Mouse (Mus musculus) forebrain, embryonic 13.5 days (tissue): ENCODE results near the gene Ctla4. TPM values are rescaled to one million over a fixed set of nuclear protein-coding genes. Genes with fewer than 3 reads are reported as not detected.

Experiments used
- ATAC-seq: fragments of 200-750 bp; cut with Nextera tagmentation; 2 replicates; pipeline ENCODE4 v1.8.0; 2017
- H3K27ac ChIP-seq: fragments of 300-500 bp; sonication (generic); 2 replicates; pipeline ENCODE4 v1.5.1; 2015; ENCODE audit warnings: inconsistent platforms, mild to moderate bottlenecking, moderate library complexity
- H3K27me3 ChIP-seq: fragments of 300-500 bp; sonication (generic); 2 replicates; pipeline ENCODE4 v1.6.1; 2015; ENCODE audit warnings: mild to moderate bottlenecking, inconsistent platforms
- H3K36me3 ChIP-seq: fragments of 300-500 bp; sonication (generic); 2 replicates; pipeline ENCODE4 v1.6.1; 2015; ENCODE audit warnings: mild to moderate bottlenecking, inconsistent platforms; ENCODE audit not compliant: poor library complexity, severe bottlenecking
- H3K4me1 ChIP-seq: fragments of 300-500 bp; sonication (generic); 2 replicates; pipeline ENCODE4 v1.6.1; 2015; ENCODE audit warnings: inconsistent platforms
- H3K4me2 ChIP-seq: fragments of 300-500 bp; sonication (generic); 2 replicates; pipeline ENCODE4 v1.6.1; 2015; ENCODE audit warnings: inconsistent platforms, mild to moderate bottlenecking, moderate library complexity
- H3K4me3 ChIP-seq: fragments of 300-500 bp; sonication (generic); 2 replicates; pipeline ENCODE4 v1.5.1; 2015; ENCODE audit warnings: mild to moderate bottlenecking, inconsistent platforms
- H3K9ac ChIP-seq: fragments of 300-500 bp; sonication (generic); 2 replicates; pipeline ENCODE4 v1.6.1; 2015; ENCODE audit warnings: mild to moderate bottlenecking, inconsistent platforms
- H3K9me3 ChIP-seq: fragments of 300-500 bp; sonication (generic); replicated peaks from 2 replicates; pipeline ENCODE4 v1.6.1; 2016; ENCODE audit warnings: inconsistent platforms
- WGBS: fragments of 180-500 bp; shearing (Covaris S2); methylation state at CpG from one replicate; pipeline ENCODE4 v1.1.7; 2015; 5-methylcytosine and 5-hydroxymethylcytosine counted together
- polyA plus RNA-seq: library from polyadenylated mRNA; unstranded; fragments of >200 nt; fragmentation: Nextera tagmentation; extraction: Ambion mirVana; gene quantifications from 2 replicates; pipeline ENCODE4 v1.2.1, GENCODE M21; 2015

The Ctla4 gene
- polyA plus RNA-seq, 1 experiment from 2014 or later, result not detected

GRCm38 (mm10) chr1:60904456-60904978 is 17.7 kb downstream of the Ctla4 start:
- H3K4me3 ChIP-seq, result no peak overlapping the region
- H3K9ac ChIP-seq, result no peak overlapping the region
- no peak overlapping the region for H3K4me2 ChIP-seq
- H3K27me3 ChIP-seq, result no peaks in the 10 kb centered on the region
- no peak overlapping the region for H3K27ac ChIP-seq
- WGBS, result 92% methylated on average over 2 of the region's 2 CpGs
- no peaks in the 10 kb centered on the region for H3K9me3 ChIP-seq
- peaks cover 9% of the 10 kb centered on the region for H3K4me1 ChIP-seq
- H3K36me3 ChIP-seq, result no peaks in the 10 kb centered on the region
- no peak for ATAC-seq

DNA sequence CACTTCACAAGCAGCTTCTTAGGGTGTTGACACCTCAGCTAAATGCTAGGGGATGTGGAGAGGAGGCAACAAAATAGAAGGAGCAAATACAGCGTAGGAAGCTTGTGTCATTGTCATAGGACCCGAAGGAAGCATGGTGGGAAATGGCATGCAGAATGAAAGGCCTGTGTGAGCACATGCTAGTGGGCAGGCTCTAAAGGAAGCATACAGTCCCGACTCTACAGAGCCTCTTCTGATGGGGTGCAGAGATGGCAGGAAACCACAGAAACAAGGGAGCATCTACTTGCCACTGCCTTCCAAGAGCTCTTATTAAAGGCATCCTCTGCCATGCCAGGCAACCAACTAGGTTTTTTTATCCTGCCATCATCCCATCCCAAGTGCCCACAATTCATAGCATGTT is 20.7 kb downstream of the Ctla4 start:
- ATAC-seq, result no peak

DNA sequence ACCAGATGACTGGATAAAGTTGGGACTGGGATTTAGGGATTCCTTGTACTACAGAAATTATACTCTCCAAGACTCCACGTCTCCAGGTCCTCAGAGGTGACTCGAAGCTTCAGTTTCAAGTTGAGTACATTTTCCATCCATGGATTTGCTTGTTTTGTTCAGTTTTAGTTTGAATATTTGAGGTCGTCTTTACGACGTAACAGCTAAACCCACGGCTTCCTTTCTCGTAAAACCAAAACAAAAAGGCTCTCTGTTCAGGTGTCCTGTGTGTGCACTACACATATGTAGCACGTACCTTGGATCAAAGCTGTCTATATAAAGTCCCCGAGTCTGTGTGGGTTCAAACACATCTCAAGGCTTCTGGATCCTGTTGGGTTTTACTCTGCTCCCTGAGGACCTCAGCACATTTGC is 22.0 kb downstream of the Ctla4 start:
- 92% methylated on average over 9 of the region's 9 CpGs for WGBS
- 0 out of 2 replicates have a peak, but pooled peaks cover 6% of the 10 kb centered on the region for H3K4me1 ChIP-seq
- no peaks in the 10 kb centered on the region for H3K36me3 ChIP-seq
- no peak overlapping the region for H3K4me2 ChIP-seq
- H3K27me3 ChIP-seq, result no peaks in the 10 kb centered on the region
- ATAC-seq, result no peak
- H3K4me3 ChIP-seq, result no peak overlapping the region
- H3K9me3 ChIP-seq, result no peaks in the 10 kb centered on the region
- no peak overlapping the region for H3K9ac ChIP-seq
- no peak overlapping the region for H3K27ac ChIP-seq

More for the DNA sequence above, 20.7 kb downstream of the Ctla4 start:
- H3K27me3 ChIP-seq, result no peaks in the 10 kb centered on the region
- H3K9ac ChIP-seq, result no peak overlapping the region
- H3K4me2 ChIP-seq, result no peak overlapping the region
- no peaks in the 10 kb centered on the region for H3K9me3 ChIP-seq
- WGBS, result 94% methylated on average over 3 of the region's 3 CpGs
- no peak overlapping the region for H3K27ac ChIP-seq
- H3K4me1 ChIP-seq, result peaks cover 11% of the 10 kb centered on the region
- H3K36me3 ChIP-seq, result no peaks in the 10 kb centered on the region
- no peak overlapping the region for H3K4me3 ChIP-seq

DNA sequence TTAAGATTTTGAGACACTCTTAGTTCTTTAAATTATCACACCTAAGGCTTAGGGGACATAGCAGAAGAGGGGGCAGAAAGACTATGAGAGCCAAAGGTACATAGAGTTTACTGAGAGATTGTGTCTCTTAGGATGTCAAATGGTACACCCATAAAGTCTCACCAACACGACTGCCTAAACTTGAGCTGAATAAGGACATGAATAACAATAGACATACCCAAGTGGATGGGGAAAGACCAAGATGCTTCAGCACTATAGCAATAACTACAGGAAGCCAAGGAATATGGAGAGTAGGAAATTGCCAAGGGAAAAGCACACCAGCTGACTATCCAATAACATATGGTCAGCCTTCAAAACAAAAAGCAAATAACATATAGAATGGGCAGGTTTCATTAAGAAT is 22.9 kb downstream of the Ctla4 start:
- no peak overlapping the region for H3K27ac ChIP-seq
- H3K9me3 ChIP-seq, result no peaks in the 10 kb centered on the region
- 0 out of 2 replicates have a peak, but pooled peaks cover 6% of the 10 kb centered on the region for H3K4me1 ChIP-seq
- no peak overlapping the region for H3K4me2 ChIP-seq
- H3K9ac ChIP-seq, result no peak overlapping the region
- H3K27me3 ChIP-seq, result no peaks in the 10 kb centered on the region
- WGBS, result 62% methylated on average over 1 of the region's 1 CpGs
- H3K36me3 ChIP-seq, result no peaks in the 10 kb centered on the region
- no peak overlapping the region for H3K4me3 ChIP-seq
- ATAC-seq, result no peak

- Histone ChIP-seq H3K9ac (no peak overlapping the region), H3K27me3 (no peaks in the 10 kb centered on the region), H3K4me3 (no peak overlapping the region), H3K27ac (no peak overlapping the region), H3K4me2 (no peak overlapping the region), H3K9me3 (no peaks in the 10 kb centered on the region), H3K4me1 (0 out of 2 replicates have a peak, but pooled peaks cover 6% of the 10 kb centered on the region), H3K36me3 (no peaks in the 10 kb centered on the region)
- no peak for ATAC-seq
- 12% methylated on average over 1 of the region's 1 CpGs for WGBS
These were observed 24.0 kb downstream of the Ctla4 start for GRCm38 (mm10) chr1:60910796-60911195.

GRCm38 (mm10) chr1:60911631-60912030 is 24.8 kb downstream of the Ctla4 start:
- no peak overlapping the region for H3K27ac ChIP-seq
- H3K4me2 ChIP-seq, result no peak overlapping the region
- no peak overlapping the region for H3K4me3 ChIP-seq
- no peaks in the 10 kb centered on the region for H3K27me3 ChIP-seq
- H3K4me1 ChIP-seq, result 0 out of 2 replicates have a peak, but pooled peaks cover 6% of the 10 kb centered on the region
- no peaks in the 10 kb centered on the region for H3K36me3 ChIP-seq
- H3K9me3 ChIP-seq, result no peaks in the 10 kb centered on the region
- no peak for ATAC-seq
- no peak overlapping the region for H3K9ac ChIP-seq
- 95% methylated on average over 3 of the region's 3 CpGs for WGBS

DNA sequence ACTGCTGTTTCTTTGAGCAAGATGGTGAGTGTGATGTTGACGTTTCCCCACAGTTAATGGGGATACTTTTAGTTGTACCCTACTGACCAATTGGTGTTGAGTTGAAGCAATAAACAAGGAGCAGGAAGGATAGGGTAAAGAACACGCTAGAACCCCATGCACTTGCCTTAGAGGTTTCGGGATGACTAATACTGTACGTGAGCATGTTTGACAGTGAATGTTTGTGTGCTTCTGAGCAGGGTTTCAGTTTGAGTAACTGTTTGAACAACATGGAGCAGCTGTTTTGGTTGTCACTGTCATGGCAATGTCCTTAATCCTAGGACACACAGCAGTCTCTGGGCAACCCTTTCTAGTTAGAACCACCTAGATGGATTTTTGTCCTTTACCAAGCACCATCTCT is 26.5 kb downstream of the Ctla4 start:
- WGBS, result 90% methylated on average over 4 of the region's 4 CpGs

GRCm38 (mm10) chr1:60916281-60916781 is 29.5 kb downstream of the Ctla4 start:
- no peak overlapping the region for H3K4me3 ChIP-seq

More for the DNA sequence above, 26.5 kb downstream of the Ctla4 start:
- Histone ChIP-seq H3K4me1 (0 out of 2 replicates have a peak, but pooled peaks cover 6% of the 10 kb centered on the region), H3K4me3 (no peak overlapping the region), H3K9me3 (no peaks in the 10 kb centered on the region), H3K36me3 (no peaks in the 10 kb centered on the region), H3K27me3 (no peaks in the 10 kb centered on the region), H3K27ac (no peak overlapping the region), H3K4me2 (no peak overlapping the region), H3K9ac (no peak overlapping the region)
- no peak for ATAC-seq

GRCm38 (mm10) chr1:60920493-60921355 is 33.9 kb downstream of the Ctla4 start:
- no peak overlapping the region for H3K4me2 ChIP-seq
- no peaks in the 10 kb centered on the region for H3K27me3 ChIP-seq
- peaks cover 5% of the 10 kb centered on the region for H3K4me1 ChIP-seq
- H3K4me3 ChIP-seq, result no peak overlapping the region
- no peak overlapping the region for H3K27ac ChIP-seq
- no peaks in the 10 kb centered on the region for H3K36me3 ChIP-seq
- ATAC-seq, result no peak
- 81% methylated on average over 24 of the region's 24 CpGs for WGBS
- no peaks in the 10 kb centered on the region for H3K9me3 ChIP-seq
- H3K9ac ChIP-seq, result no peak overlapping the region

More at GRCm38 (mm10) chr1:60916281-60916781, 29.5 kb downstream of the Ctla4 start:
- no peak overlapping the region for H3K9ac ChIP-seq
- ATAC-seq, result no peak
- no peaks in the 10 kb centered on the region for H3K9me3 ChIP-seq
- no peak overlapping the region for H3K27ac ChIP-seq
- peaks cover 5% of the 10 kb centered on the region for H3K4me1 ChIP-seq
- no peak overlapping the region for H3K4me2 ChIP-seq
- H3K27me3 ChIP-seq, result no peaks in the 10 kb centered on the region
- H3K36me3 ChIP-seq, result no peaks in the 10 kb centered on the region
- 79% methylated on average over 10 of the region's 10 CpGs for WGBS

GRCm38 (mm10) chr1:60929036-60929435 is 42.2 kb downstream of the Ctla4 start:
- 91% methylated on average over 3 of the region's 3 CpGs for WGBS
- no peak for ATAC-seq
- Histone ChIP-seq H3K4me1 (no peaks in the 10 kb centered on the region), H3K27me3 (no peaks in the 10 kb centered on the region), H3K36me3 (no peaks in the 10 kb centered on the region), H3K9ac (no peak overlapping the region), H3K4me3 (no peak overlapping the region), H3K9me3 (no peaks in the 10 kb centered on the region), H3K27ac (no peak overlapping the region), H3K4me2 (no peak overlapping the region)

GRCm38 (mm10) chr1:60930397-60930796 is 43.6 kb downstream of the Ctla4 start:
- WGBS, result 85% methylated on average over 7 of the region's 7 CpGs
- H3K9ac ChIP-seq, result no peak overlapping the region
- H3K9me3 ChIP-seq, result no peaks in the 10 kb centered on the region
- no peak for ATAC-seq
- H3K27me3 ChIP-seq, result no peaks in the 10 kb centered on the region
- H3K27ac ChIP-seq, result no peak overlapping the region
- H3K4me1 ChIP-seq, result no peaks in the 10 kb centered on the region
- no peaks in the 10 kb centered on the region for H3K36me3 ChIP-seq
- no peak overlapping the region for H3K4me2 ChIP-seq
- H3K4me3 ChIP-seq, result no peak overlapping the region

DNA sequence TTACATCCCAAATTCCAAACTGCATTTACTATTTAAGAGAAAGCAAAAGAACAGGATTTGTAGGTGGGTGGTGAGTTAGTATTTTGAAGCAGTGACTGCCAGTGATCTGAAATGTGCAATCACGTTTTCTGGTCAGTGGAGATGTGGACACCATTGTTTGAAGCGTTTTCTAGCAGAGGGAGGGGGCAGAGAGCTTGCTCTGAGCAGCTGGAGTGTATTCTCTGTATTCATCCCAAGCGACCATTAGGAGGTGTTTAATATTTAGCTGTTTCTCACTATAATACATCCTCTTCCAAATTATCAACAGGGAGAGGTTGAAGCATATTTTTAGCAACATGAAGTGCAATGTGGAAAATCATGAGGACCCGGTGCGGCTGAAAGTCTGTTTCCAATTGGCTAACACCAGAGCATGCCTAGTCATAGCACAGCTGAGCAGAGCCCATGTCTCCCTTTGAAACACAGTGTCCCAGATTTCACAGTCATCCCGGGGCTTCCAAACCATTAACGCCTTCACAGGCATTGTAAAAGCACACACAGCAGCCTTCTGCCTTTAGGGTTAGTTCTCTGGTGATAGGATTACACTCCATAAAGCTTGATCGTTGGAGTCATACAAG is 49.3 kb downstream of the Ctla4 start:
- 51% methylated on average over 8 of the region's 8 CpGs for WGBS
- H3K4me1 ChIP-seq, result no peaks in the 10 kb centered on the region
- no peak overlapping the region for H3K4me3 ChIP-seq
- H3K27me3 ChIP-seq, result no peaks in the 10 kb centered on the region
- H3K9me3 ChIP-seq, result no peaks in the 10 kb centered on the region
- no peaks in the 10 kb centered on the region for H3K36me3 ChIP-seq
- no peak overlapping the region for H3K9ac ChIP-seq
- H3K27ac ChIP-seq, result no peak overlapping the region
- peak; percentile 76; the same call in 1 of the 2 replicates for ATAC-seq
- no peak overlapping the region for H3K4me2 ChIP-seq
